Mouse (Mus musculus): ENCODE measurements around the gene Apaf1. TPM values are rescaled to one million over a fixed set of nuclear protein-coding genes. Genes with fewer than 3 reads are reported as not detected.

The Apaf1 gene
- polyA plus RNA-seq, 1 experiment from 2014 or later = 12.2 TPM

GRCm38 (mm10) chr10:91122646-91123045 lies 40.1 kb upstream of the Apaf1 start:
- Histone ChIP-seq H3K4me2 (ENCODE audit: low read length) (peak overlapping the region; percentile 54), H3K4me1 (ENCODE audit: control insufficient read depth, insufficient read depth, low read depth, low read length) (peaks cover 14% of the 10 kb centered on the region), H3K9ac (ENCODE audit: low read depth, low read length) (peak overlapping the region; percentile 94), H3K4me3 (ENCODE audit: low read length) (peak overlapping the region; percentile 91), H3K36me3 (ENCODE audit: control insufficient read depth, insufficient read depth, low read length) (peaks cover 21% of the 10 kb centered on the region), H3K9me3 (ENCODE audit: control insufficient read depth, low read length) (no peaks in the 10 kb centered on the region), H3K27me3 (replicated peaks; ENCODE audit: control insufficient read depth, insufficient read depth, low read length) (no peaks in the 10 kb centered on the region), H3K27ac (ENCODE audit: low read depth, low read length) (no peak overlapping the region)
- 34% methylated on average over 6 of the region's 6 CpGs for WGBS
- no peak for ATAC-seq

GRCm38 (mm10) chr10:91116958-91117357 lies 34.4 kb upstream of the Apaf1 start:
- Histone ChIP-seq H3K4me3 (ENCODE audit: low read length) (no peak overlapping the region), H3K4me2 (ENCODE audit: low read length) (no peak overlapping the region), H3K9ac (ENCODE audit: low read depth, low read length) (no peak overlapping the region), H3K9me3 (ENCODE audit: control insufficient read depth, low read length) (no peaks in the 10 kb centered on the region), H3K27ac (ENCODE audit: low read depth, low read length) (no peak overlapping the region), H3K36me3 (ENCODE audit: control insufficient read depth, insufficient read depth, low read length) (peaks cover 65% of the 10 kb centered on the region), H3K4me1 (ENCODE audit: control insufficient read depth, insufficient read depth, low read depth, low read length) (peaks cover 2% of the 10 kb centered on the region), H3K27me3 (replicated peaks; ENCODE audit: control insufficient read depth, insufficient read depth, low read length) (no peaks in the 10 kb centered on the region)
- 93% methylated on average over 12 of the region's 12 CpGs for WGBS
- ATAC-seq = no peak

GRCm38 (mm10) chr10:91109841-91110240 lies 27.3 kb upstream of the Apaf1 start:
- H3K9ac ChIP-seq (ENCODE audit: low read depth, low read length) = no peak overlapping the region
- ATAC-seq = no peak
- H3K27ac ChIP-seq (ENCODE audit: low read depth, low read length) = no peak overlapping the region
- no peaks in the 10 kb centered on the region for H3K27me3 ChIP-seq (replicated peaks; ENCODE audit: control insufficient read depth, insufficient read depth, low read length)
- peaks cover 26% of the 10 kb centered on the region for H3K36me3 ChIP-seq (ENCODE audit: control insufficient read depth, insufficient read depth, low read length)
- H3K4me2 ChIP-seq (ENCODE audit: low read length) = no peak overlapping the region
- H3K4me1 ChIP-seq (ENCODE audit: control insufficient read depth, insufficient read depth, low read depth, low read length) = no peaks in the 10 kb centered on the region
- WGBS = 92% methylated on average over 4 of the region's 4 CpGs
- no peaks in the 10 kb centered on the region; the same call in 1 of the 2 replicates for H3K9me3 ChIP-seq (ENCODE audit: control insufficient read depth, low read length)
- H3K4me3 ChIP-seq (ENCODE audit: low read length) = no peak overlapping the region

- Histone ChIP-seq H3K36me3 (ENCODE audit: control insufficient read depth, insufficient read depth, low read length) (peaks cover 6% of the 10 kb centered on the region), H3K27ac (ENCODE audit: low read depth, low read length) (no peak overlapping the region), H3K4me3 (ENCODE audit: low read length) (no peak overlapping the region), H3K9ac (ENCODE audit: low read depth, low read length) (no peak overlapping the region), H3K4me1 (ENCODE audit: control insufficient read depth, insufficient read depth, low read depth, low read length) (no peaks in the 10 kb centered on the region), H3K27me3 (replicated peaks; ENCODE audit: control insufficient read depth, insufficient read depth, low read length) (no peaks in the 10 kb centered on the region), H3K9me3 (ENCODE audit: control insufficient read depth, low read length) (no peaks in the 10 kb centered on the region; the same call in 1 of the 2 replicates), H3K4me2 (ENCODE audit: low read length) (no peak overlapping the region)
- WGBS = 91% methylated on average over 3 of the region's 3 CpGs
- ATAC-seq = no peak
Observed at GRCm38 (mm10) chr10:91105981-91106380, 23.4 kb upstream of the Apaf1 start.

GRCm38 (mm10) chr10:91102799-91103590 lies 20.4 kb upstream of the Apaf1 start:
- H3K36me3 ChIP-seq (ENCODE audit: control insufficient read depth, insufficient read depth, low read length) = peaks cover 4% of the 10 kb centered on the region; the same call in 1 of the 2 replicates
- H3K9ac ChIP-seq (ENCODE audit: low read depth, low read length) = no peak overlapping the region
- no peak overlapping the region for H3K4me2 ChIP-seq (ENCODE audit: low read length)
- H3K4me3 ChIP-seq (ENCODE audit: low read length) = no peak overlapping the region
- 93% methylated on average over 14 of the region's 14 CpGs for WGBS
- H3K9me3 ChIP-seq (ENCODE audit: control insufficient read depth, low read length) = no peaks in the 10 kb centered on the region
- no peaks in the 10 kb centered on the region for H3K27me3 ChIP-seq (replicated peaks; ENCODE audit: control insufficient read depth, insufficient read depth, low read length)
- no peak for ATAC-seq
- no peaks in the 10 kb centered on the region for H3K4me1 ChIP-seq (ENCODE audit: control insufficient read depth, insufficient read depth, low read depth, low read length)
- no peak overlapping the region for H3K27ac ChIP-seq (ENCODE audit: low read depth, low read length)

GRCm38 (mm10) chr10:91101936-91102335 lies 19.4 kb upstream of the Apaf1 start:
- Histone ChIP-seq H3K9me3 (ENCODE audit: control insufficient read depth, low read length) (no peaks in the 10 kb centered on the region), H3K36me3 (ENCODE audit: control insufficient read depth, insufficient read depth, low read length) (peaks cover 4% of the 10 kb centered on the region; the same call in 1 of the 2 replicates), H3K27me3 (replicated peaks; ENCODE audit: control insufficient read depth, insufficient read depth, low read length) (no peaks in the 10 kb centered on the region), H3K4me3 (ENCODE audit: low read length) (no peak overlapping the region), H3K9ac (ENCODE audit: low read depth, low read length) (no peak overlapping the region), H3K27ac (ENCODE audit: low read depth, low read length) (no peak overlapping the region), H3K4me1 (ENCODE audit: control insufficient read depth, insufficient read depth, low read depth, low read length) (no peaks in the 10 kb centered on the region), H3K4me2 (ENCODE audit: low read length) (no peak overlapping the region)
- no peak for ATAC-seq
- 94% methylated on average over 25 of the region's 25 CpGs for WGBS

- H3K27ac ChIP-seq (ENCODE audit: low read depth, low read length) = no peak overlapping the region
- no peaks in the 10 kb centered on the region for H3K27me3 ChIP-seq (replicated peaks; ENCODE audit: control insufficient read depth, insufficient read depth, low read length)
- ATAC-seq = no peak
- H3K4me1 ChIP-seq (ENCODE audit: control insufficient read depth, insufficient read depth, low read depth, low read length) = no peaks in the 10 kb centered on the region
- no peak overlapping the region for H3K4me3 ChIP-seq (ENCODE audit: low read length)
- no peak overlapping the region for H3K4me2 ChIP-seq (ENCODE audit: low read length)
- no peaks in the 10 kb centered on the region for H3K9me3 ChIP-seq (ENCODE audit: control insufficient read depth, low read length)
- peaks cover 8% of the 10 kb centered on the region; the same call in 1 of the 2 replicates for H3K36me3 ChIP-seq (ENCODE audit: control insufficient read depth, insufficient read depth, low read length)
- H3K9ac ChIP-seq (ENCODE audit: low read depth, low read length) = no peak overlapping the region
- 94% methylated on average over 1 of the region's 1 CpGs for WGBS
Observed at GRCm38 (mm10) chr10:91100101-91100500, 17.5 kb upstream of the Apaf1 start.

- 96% methylated on average over 8 of the region's 8 CpGs for WGBS
- ATAC-seq = no peak
Observed at GRCm38 (mm10) chr10:91098056-91098455, 15.5 kb upstream of the Apaf1 start.

GRCm38 (mm10) chr10:91094251-91095104 lies 11.9 kb upstream of the Apaf1 start:
- H3K4me3 ChIP-seq (ENCODE audit: low read length) = no peak overlapping the region
- WGBS = 93% methylated on average over 15 of the region's 15 CpGs
- H3K27me3 ChIP-seq (replicated peaks; ENCODE audit: control insufficient read depth, insufficient read depth, low read length) = no peaks in the 10 kb centered on the region
- no peak overlapping the region for H3K27ac ChIP-seq (ENCODE audit: low read depth, low read length)
- ATAC-seq = no peak
- H3K9ac ChIP-seq (ENCODE audit: low read depth, low read length) = no peak overlapping the region
- peaks cover 4% of the 10 kb centered on the region; the same call in 1 of the 2 replicates for H3K36me3 ChIP-seq (ENCODE audit: control insufficient read depth, insufficient read depth, low read length)
- H3K9me3 ChIP-seq (ENCODE audit: control insufficient read depth, low read length) = no peaks in the 10 kb centered on the region
- no peak overlapping the region for H3K4me2 ChIP-seq (ENCODE audit: low read length)
- H3K4me1 ChIP-seq (ENCODE audit: control insufficient read depth, insufficient read depth, low read depth, low read length) = no peaks in the 10 kb centered on the region

More at GRCm38 (mm10) chr10:91098056-91098455, 15.5 kb upstream of the Apaf1 start:
- Histone ChIP-seq H3K27me3 (replicated peaks; ENCODE audit: control insufficient read depth, insufficient read depth, low read length) (no peaks in the 10 kb centered on the region), H3K27ac (ENCODE audit: low read depth, low read length) (no peak overlapping the region), H3K4me2 (ENCODE audit: low read length) (no peak overlapping the region), H3K4me3 (ENCODE audit: low read length) (no peak overlapping the region), H3K9me3 (ENCODE audit: control insufficient read depth, low read length) (no peaks in the 10 kb centered on the region), H3K36me3 (ENCODE audit: control insufficient read depth, insufficient read depth, low read length) (peaks cover 8% of the 10 kb centered on the region; the same call in 1 of the 2 replicates), H3K9ac (ENCODE audit: low read depth, low read length) (no peak overlapping the region), H3K4me1 (ENCODE audit: control insufficient read depth, insufficient read depth, low read depth, low read length) (no peaks in the 10 kb centered on the region)
